Mouse (Mus musculus): Measurements from ENCODE around the gene Rgs13.
"Not testable (repeated sequence)": the region's sequence is repeated elsewhere in the genome, so short reads cannot be mapped to it uniquely, and the experiment has no call there.

Rgs13 gene

DNA sequence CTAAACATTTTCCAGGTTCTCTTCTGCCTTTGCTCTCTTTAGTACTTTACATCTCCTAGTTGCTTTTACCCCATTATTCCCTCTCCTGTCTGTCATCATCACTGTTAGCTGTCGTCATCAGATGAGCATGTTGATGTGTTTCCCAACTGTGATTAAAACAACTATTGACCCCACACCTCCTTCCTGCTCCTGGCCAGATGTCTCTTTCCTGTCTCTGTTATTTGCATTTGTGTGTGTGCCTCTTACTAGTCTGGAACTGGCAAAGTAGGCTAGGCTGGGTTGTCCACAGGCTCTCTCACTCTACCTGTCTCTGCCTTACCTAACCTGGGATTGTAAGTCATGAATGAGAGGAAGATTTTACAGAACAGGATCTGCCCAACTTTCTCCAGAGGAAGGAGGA is 24.6 kb downstream of the Rgs13 start:
- DNase-seq (ENCODE audit: low read depth, low spot score), result no peak

GRCm38 (mm10) chr1:144152184-144152525 is 25.0 kb downstream of the Rgs13 start:
- DNase-seq (ENCODE audit: low read depth, low spot score), result no peak

- DNase-seq (ENCODE audit: low read depth, low spot score), result no peak
Observed at GRCm38 (mm10) chr1:144151401-144152183, 25.6 kb downstream of the Rgs13 start.

DNA sequence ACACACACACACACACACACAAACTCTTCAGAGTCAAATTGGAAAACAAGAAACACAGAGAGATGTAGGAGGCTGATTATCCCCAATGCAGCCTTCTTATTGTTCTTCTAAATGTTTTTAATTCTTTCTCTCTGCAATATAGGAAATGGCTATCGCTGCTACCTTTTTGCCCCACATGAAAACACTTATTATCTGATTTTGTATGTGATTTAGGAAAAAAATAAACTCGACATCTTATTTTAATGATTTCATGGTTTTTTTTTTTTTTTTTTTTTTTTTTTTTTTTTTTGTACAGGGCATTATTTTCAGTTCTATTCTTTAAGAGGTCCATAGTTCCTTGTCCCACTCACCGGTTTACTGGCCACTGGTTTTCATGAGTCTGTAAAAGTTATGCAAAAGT is 27.2 kb downstream of the Rgs13 start:
- no peak for DNase-seq (ENCODE audit: low read depth, low spot score)

- DNase-seq (ENCODE audit: low read depth, low spot score), result not testable (repeated sequence)
Observed at GRCm38 (mm10) chr1:144141398-144141797, 35.8 kb downstream of the Rgs13 start.

DNA sequence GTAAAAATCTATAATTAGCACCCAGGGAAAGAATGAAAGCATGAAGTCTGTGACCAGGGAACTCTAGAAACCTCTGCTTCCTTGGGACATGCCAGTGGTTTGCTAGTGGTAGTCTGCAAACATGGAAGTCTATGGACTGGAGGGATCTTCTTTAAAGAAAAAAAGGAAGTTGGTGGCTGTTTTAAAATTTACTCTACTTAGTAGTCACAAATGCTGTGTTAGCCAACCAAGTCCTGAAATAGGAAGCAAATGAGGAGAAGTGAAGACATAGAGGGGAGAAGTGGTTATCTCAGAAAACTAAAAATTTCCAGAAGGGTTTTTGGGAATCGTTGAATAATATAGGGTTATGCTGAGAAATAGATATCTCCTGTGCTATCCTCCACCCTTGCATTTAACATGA is 37.3 kb downstream of the Rgs13 start:
- no peak for DNase-seq (ENCODE audit: low read depth, low spot score)

DNA sequence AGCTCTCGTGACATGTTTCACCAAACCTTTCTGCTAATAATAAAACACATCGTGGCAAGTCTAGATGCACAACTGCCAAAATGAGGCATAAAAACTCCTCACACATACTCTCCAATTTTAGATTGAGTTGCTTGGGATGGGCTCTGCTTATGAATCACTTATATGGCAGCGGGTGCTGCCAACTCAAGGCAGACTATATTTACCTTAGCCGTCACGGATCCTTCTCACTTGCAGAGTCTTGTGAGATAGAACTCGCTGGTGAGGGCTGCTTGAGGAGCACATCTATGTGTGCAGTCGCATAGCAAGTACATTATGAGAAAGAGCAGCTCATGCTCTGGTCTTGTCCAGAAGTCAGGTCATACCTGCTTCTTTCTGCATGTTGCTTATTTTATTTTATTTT is 49.2 kb downstream of the Rgs13 start:
- no peak for DNase-seq (ENCODE audit: low read depth, low spot score)

DNA sequence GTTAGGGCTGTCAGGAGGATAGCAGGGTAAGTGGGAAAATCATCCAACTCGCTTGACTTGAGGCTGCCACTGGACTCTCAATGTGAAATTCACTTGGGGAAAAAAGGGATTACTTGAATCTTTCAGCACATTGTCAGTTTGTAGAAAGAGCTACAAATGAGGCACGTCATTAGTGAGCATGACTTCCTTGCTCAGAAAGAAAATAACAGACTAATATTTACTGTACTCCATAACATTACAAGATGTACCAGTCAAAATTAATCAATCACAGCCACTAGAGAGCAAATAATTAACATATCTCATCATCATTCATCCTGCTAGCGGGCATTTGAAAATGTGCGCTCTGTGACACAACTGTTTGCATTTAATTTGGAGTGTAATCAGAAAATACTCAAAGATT is 57.1 kb downstream of the Rgs13 start:
- DNase-seq (ENCODE audit: low read depth, low spot score), result no peak

DNA sequence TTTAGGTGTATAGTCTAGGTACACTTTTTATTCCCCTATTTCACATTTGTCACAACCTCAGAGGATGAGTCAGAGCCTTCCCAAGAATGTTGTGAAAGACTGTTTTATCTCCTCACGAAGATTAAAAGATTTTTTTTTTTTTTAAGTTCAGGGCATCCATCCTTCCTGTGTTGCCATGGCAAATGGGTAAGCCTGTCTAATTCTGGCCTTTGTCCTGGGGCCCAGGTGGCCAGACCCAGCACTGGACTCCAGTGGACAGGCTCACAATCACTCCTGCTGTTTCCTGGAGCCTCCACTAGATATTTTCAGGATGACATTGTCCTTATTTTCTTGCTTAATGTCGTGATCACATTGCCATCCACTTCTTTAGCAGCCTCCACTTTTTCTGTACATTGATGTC is 57.7 kb downstream of the Rgs13 start:
- no peak for DNase-seq (ENCODE audit: low read depth, low spot score)

- DNase-seq (ENCODE audit: low read depth, low spot score), result no peak
Observed at GRCm38 (mm10) chr1:144115848-144116727, 61.1 kb downstream of the Rgs13 start.

DNA sequence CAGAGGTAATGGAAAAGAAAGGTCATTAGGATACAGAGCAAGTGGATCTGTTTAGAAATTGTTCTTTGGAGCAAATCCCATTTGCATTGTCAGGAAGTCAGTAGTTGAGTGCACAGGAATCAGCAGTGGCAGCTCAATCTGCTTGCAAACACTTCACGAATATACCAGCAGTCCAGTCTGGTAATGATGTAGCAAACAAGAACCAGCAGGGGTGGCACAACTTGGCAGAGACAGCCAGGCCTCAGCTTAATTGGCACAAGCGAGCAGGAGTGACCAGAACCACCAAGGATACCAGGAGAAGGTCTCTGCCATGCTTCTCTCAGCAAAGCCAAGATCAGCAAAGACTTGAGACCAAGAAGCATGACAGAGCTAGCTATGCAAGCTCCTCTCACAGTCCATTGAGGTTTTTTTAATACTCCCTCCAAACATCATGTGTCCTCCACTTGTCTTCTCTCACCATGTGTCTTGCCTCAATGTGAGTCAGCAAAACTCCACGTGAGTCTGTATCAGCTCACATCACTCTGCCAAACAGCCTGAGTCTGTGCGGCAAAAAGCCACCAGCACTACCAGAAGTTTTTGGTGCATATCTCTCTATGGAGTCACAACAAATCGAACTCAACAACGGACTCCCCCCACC is 63.6 kb downstream of the Rgs13 start:
- no peak for DNase-seq (ENCODE audit: low read depth, low spot score)

DNA sequence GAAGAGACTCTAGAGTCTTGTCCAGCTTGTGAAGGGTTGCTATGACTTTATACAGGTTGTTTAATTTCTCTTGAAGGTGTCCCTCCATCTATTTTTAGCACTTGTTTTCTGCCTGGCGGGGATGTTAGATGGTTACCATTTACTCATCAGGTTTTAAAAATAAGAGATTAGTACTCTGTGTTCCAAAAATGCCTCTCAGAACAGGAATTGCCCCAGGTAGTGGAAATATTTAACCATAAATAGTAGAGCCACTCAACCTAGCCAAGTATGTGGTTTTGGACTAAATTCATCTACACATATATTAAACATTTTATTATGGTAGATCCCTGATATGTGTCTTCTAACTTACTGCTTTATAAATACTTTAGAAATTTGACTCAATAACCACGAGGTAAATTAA is 64.2 kb downstream of the Rgs13 start:
- DNase-seq (ENCODE audit: low read depth, low spot score), result no peak

DNA sequence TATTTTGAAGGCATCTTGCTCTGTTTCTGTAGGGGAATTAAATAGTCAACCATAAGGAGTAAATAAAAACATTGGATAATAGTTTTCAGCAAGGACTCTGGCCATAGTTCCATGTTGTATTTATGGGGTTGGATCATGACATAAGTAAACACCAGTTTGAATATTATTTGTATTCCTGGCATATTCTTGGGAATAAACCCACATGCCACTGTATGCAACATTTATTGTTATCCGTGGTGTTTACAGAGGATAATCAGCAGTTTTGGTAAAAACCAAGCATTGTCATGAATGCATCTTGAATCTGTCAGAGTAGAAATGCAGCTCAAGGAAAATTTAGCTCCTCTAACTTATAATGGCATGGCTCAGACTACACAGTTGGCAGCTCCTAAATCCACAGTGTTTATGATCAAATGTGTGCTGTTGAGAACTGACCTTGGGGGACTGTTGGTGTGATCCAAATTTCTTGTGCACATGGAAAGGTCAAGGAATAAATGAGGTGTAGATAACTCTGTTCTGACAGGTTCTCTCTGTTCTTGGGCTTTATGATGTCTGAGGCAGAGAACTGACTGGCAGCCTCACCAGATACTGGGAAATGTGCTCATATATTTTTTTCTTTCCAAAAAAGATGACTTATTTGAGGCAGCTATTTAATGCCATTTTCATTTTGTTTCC is 78.4 kb downstream of the Rgs13 start:
- DNase-seq (ENCODE audit: low read depth, low spot score), result peak; percentile 1

GRCm38 (mm10) chr1:144090410-144090809 is 86.8 kb downstream of the Rgs13 start:
- DNase-seq (ENCODE audit: low read depth, low spot score), result no peak

Measured in embryo, embryonic 11.5 days (tissue).